Mouse (Mus musculus): ENCODE results near the gene Gm21970. TPM values are rescaled to one million over a fixed set of nuclear protein-coding genes. Genes with fewer than 3 reads are reported as not detected.

Gm21970 gene
- polyA plus RNA-seq, 2 experiments: 0.04 TPM; not detected in 1

GRCm38 (mm10) chr16:91352084-91352562 is 39.4 kb upstream of the Gm21970 start:
- Histone ChIP-seq H3K9ac (replicated peaks) (peak overlapping the region; percentile 72), H3K27ac (peak overlapping the region; percentile 96), H3K4me1 (replicated peaks; ENCODE audit: control insufficient read depth in 2 of 2, insufficient read depth in 2 of 2, low read length in 1 of 2) (peaks cover 26 to 37% of the 10 kb centered on the region in 2 experiments), H3K4me2 (ENCODE audit: low read depth) (peak overlapping the region; percentile 75), H3K4me3 (ENCODE audit: insufficient read depth in 1 of 2, low read depth in 2 of 2, low read length in 2 of 2) (peak overlapping the region; percentile 8 to 16; a peak in 2 of 4 replicates), H3K27me3 (ENCODE audit: control insufficient read depth, insufficient read depth, low read length) (no peaks in the 10 kb centered on the region), H3K36me3 (replicated peaks; ENCODE audit: control insufficient read depth, insufficient read depth, low read depth) (no peaks in the 10 kb centered on the region), H3K9me3 (ENCODE audit: control insufficient read depth, low read length) (no peaks in the 10 kb centered on the region)
- WGBS (ENCODE audit: insufficient replicate concordance): 5% methylated on average over 7 of the region's 7 CpGs
- DNase-seq (ENCODE audit: low read depth in 3 of 3, low spot score in 3 of 3) (peak; percentile 68 to 80 (median 78)), ATAC-seq (ENCODE audit: insufficient read depth) (peak; percentile 10; the same call in 1 of the 2 replicates)
- TF ChIP-seq CTCF (IDR thresholded peaks at IDR 0.05; ENCODE audit: low read depth): peak; percentile 93
- TF ChIP-seq EP300 (IDR thresholded peaks at IDR 0.05; ENCODE audit: low read depth): no peak

DNA sequence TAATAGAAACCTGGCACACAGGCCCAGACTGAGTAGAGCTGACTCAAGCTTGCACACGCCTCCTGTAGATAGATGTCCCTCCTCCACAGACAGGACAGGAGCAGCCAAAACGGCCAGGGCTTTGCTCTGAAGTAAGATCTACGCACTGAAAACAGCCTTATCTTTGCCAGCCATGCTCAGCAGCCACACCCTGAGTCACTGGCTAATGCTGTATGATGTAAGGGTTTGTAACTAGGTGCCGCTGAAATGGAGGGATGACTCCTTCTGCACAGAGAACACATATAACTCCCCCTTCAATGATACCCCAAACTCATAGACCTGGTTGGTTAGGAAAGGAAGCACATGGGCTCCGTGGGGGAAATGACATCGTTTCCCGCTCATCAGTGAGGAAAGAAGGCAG is 38.8 kb upstream of the Gm21970 start:
- TF ChIP-seq EP300 (IDR thresholded peaks at IDR 0.05; ENCODE audit: low read depth): peak; percentile 98
- TF ChIP-seq CTCF (IDR thresholded peaks at IDR 0.05; ENCODE audit: low read depth): no peak
- Histone ChIP-seq H3K27me3 (ENCODE audit: control insufficient read depth, insufficient read depth, low read length) (no peaks in the 10 kb centered on the region), H3K27ac (peak overlapping the region; percentile 96), H3K4me2 (ENCODE audit: low read depth) (peak overlapping the region; percentile 75), H3K36me3 (replicated peaks; ENCODE audit: control insufficient read depth, insufficient read depth, low read depth) (no peaks in the 10 kb centered on the region), H3K9me3 (ENCODE audit: control insufficient read depth, low read length) (no peaks in the 10 kb centered on the region), H3K9ac (replicated peaks) (peak overlapping the region; percentile 72), H3K4me1 (replicated peaks; ENCODE audit: control insufficient read depth in 2 of 2, insufficient read depth in 2 of 2, low read length in 1 of 2) (peaks cover 26 to 39% of the 10 kb centered on the region in 2 experiments), H3K4me3 (ENCODE audit: insufficient read depth in 1 of 2, low read depth in 2 of 2, low read length in 2 of 2) (peak overlapping the region; percentile 26 to 44; a peak in 3 of 4 replicates)
- 9% methylated on average over 7 of the region's 7 CpGs for WGBS (ENCODE audit: insufficient replicate concordance)
- ATAC-seq (ENCODE audit: insufficient read depth): peak; percentile 96
- DNase-seq (ENCODE audit: low read depth in 3 of 3, low spot score in 3 of 3): peak; percentile 95

GRCm38 (mm10) chr16:91353177-91353576 is 38.3 kb upstream of the Gm21970 start:
- Histone ChIP-seq H3K4me2 (ENCODE audit: low read depth) (peak overlapping the region; percentile 75), H3K9ac (replicated peaks) (peak overlapping the region; percentile 71)
- DNase-seq (ENCODE audit: low read depth in 3 of 3, low spot score in 3 of 3): no peak

DNA sequence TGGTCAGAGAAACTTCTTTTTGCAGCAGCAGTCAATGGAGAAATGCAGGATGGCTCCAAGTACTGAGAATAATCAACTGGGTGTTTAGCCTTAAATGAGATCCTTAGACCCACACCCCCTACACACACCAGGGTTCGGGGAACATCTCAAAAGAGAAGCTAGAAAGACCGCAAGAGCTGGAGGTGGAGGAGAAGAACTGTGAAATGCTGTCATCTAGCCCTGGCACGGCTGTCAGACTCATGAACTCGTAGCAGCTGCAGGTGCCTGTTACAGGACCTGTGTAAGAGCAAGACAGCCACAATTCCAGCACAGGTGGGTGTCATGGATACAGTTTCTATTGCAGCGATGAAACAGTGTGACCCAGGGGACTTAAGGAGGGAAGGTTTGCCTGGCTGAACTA is 37.9 kb upstream of the Gm21970 start:
- H3K27ac ChIP-seq: peak overlapping the region; percentile 96
- H3K27me3 ChIP-seq (ENCODE audit: control insufficient read depth, insufficient read depth, low read length): no peaks in the 10 kb centered on the region
- peaks cover 26 to 41% of the 10 kb centered on the region in 2 experiments for H3K4me1 ChIP-seq (replicated peaks; ENCODE audit: control insufficient read depth in 2 of 2, insufficient read depth in 2 of 2, low read length in 1 of 2)
- H3K9ac ChIP-seq (replicated peaks): peak overlapping the region; percentile 71
- H3K36me3 ChIP-seq (replicated peaks; ENCODE audit: control insufficient read depth, insufficient read depth, low read depth): no peaks in the 10 kb centered on the region
- no peak for DNase-seq (ENCODE audit: low read depth in 3 of 3, low spot score in 3 of 3)
- WGBS (ENCODE audit: insufficient replicate concordance): 63% methylated on average over 5 of the region's 5 CpGs
- no peak for ATAC-seq (ENCODE audit: insufficient read depth)
- no peaks in the 10 kb centered on the region for H3K9me3 ChIP-seq (ENCODE audit: control insufficient read depth, low read length)
- H3K4me3 ChIP-seq (ENCODE audit: insufficient read depth in 1 of 2, low read depth in 2 of 2, low read length in 2 of 2): no peak overlapping the region
- TF ChIP-seq CTCF (IDR thresholded peaks at IDR 0.05; ENCODE audit: low read depth) (no peak), EP300 (IDR thresholded peaks at IDR 0.05; ENCODE audit: low read depth) (no peak)
- peak overlapping the region; percentile 75 for H3K4me2 ChIP-seq (ENCODE audit: low read depth)

More at GRCm38 (mm10) chr16:91353177-91353576, 38.3 kb upstream of the Gm21970 start:
- peak; percentile 76 for ATAC-seq (ENCODE audit: insufficient read depth)
- Histone ChIP-seq H3K4me1 (replicated peaks; ENCODE audit: control insufficient read depth in 2 of 2, insufficient read depth in 2 of 2, low read length in 1 of 2) (peaks cover 26 to 40% of the 10 kb centered on the region in 2 experiments), H3K27me3 (ENCODE audit: control insufficient read depth, insufficient read depth, low read length) (no peaks in the 10 kb centered on the region), H3K27ac (peak overlapping the region; percentile 96), H3K36me3 (replicated peaks; ENCODE audit: control insufficient read depth, insufficient read depth, low read depth) (no peaks in the 10 kb centered on the region), H3K4me3 (ENCODE audit: insufficient read depth in 1 of 2, low read depth in 2 of 2, low read length in 2 of 2) (peak overlapping the region; percentile 26 to 44; a peak in 3 of 4 replicates), H3K9me3 (ENCODE audit: control insufficient read depth, low read length) (no peaks in the 10 kb centered on the region)
- TF ChIP-seq EP300 (IDR thresholded peaks at IDR 0.05; ENCODE audit: low read depth): no peak
- no peak for TF ChIP-seq CTCF (IDR thresholded peaks at IDR 0.05; ENCODE audit: low read depth)
- WGBS (ENCODE audit: insufficient replicate concordance): 48% methylated on average over 6 of the region's 6 CpGs

DNA sequence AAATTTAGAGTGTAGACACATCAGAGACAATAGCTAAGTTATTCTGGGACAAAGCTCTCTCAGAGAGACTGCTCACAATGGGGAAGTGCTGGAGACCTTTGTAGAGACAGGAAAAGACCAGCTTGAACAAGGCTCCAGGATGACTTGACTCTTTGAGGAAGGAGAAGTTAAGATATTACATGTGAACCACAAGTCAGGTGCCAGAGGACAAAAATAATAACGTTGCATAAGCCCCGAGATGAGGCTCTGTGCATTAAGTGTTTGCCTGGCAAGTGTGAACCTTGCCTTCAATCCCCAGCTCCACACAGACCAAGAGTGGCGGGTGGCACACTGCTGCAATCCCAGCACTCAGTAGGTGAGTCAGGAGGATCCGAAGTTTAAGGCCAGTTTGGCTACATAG is 36.9 kb upstream of the Gm21970 start:
- H3K36me3 ChIP-seq (replicated peaks; ENCODE audit: control insufficient read depth, insufficient read depth, low read depth): no peaks in the 10 kb centered on the region
- TF ChIP-seq CTCF (IDR thresholded peaks at IDR 0.05; ENCODE audit: low read depth) (no peak), EP300 (IDR thresholded peaks at IDR 0.05; ENCODE audit: low read depth) (no peak)
- 40% methylated on average over 4 of the region's 4 CpGs for WGBS (ENCODE audit: insufficient replicate concordance)
- H3K9me3 ChIP-seq (ENCODE audit: control insufficient read depth, low read length): no peaks in the 10 kb centered on the region
- DNase-seq (ENCODE audit: low read depth in 3 of 3, low spot score in 3 of 3) (no peak), ATAC-seq (ENCODE audit: insufficient read depth) (no peak)
- no peaks in the 10 kb centered on the region for H3K27me3 ChIP-seq (ENCODE audit: control insufficient read depth, insufficient read depth, low read length)
- no peak overlapping the region; the same call in 1 of the 2 replicates for H3K9ac ChIP-seq (replicated peaks)
- H3K4me1 ChIP-seq (replicated peaks; ENCODE audit: control insufficient read depth in 2 of 2, insufficient read depth in 2 of 2, low read length in 1 of 2): peaks cover 26 to 48% of the 10 kb centered on the region in 2 experiments
- no peak overlapping the region for H3K4me2 ChIP-seq (ENCODE audit: low read depth)
- peak overlapping the region; percentile 96 for H3K27ac ChIP-seq
- no peak overlapping the region for H3K4me3 ChIP-seq (ENCODE audit: insufficient read depth in 1 of 2, low read depth in 2 of 2, low read length in 2 of 2)

Data from liver, embryonic 14.5 days (tissue).